Mouse (Mus musculus): ENCODE measurements around the gene Pcbp3. TPM values are rescaled to one million over a fixed set of nuclear protein-coding genes. Genes with fewer than 3 reads are reported as not detected.
"Not testable (repeated sequence)": the region's sequence is repeated elsewhere in the genome, so short reads cannot be mapped to it uniquely, and the experiment has no call there.

The Pcbp3 gene
- polyA plus RNA-seq, 1 experiment from 2014 or later = 55.3 TPM

DNA sequence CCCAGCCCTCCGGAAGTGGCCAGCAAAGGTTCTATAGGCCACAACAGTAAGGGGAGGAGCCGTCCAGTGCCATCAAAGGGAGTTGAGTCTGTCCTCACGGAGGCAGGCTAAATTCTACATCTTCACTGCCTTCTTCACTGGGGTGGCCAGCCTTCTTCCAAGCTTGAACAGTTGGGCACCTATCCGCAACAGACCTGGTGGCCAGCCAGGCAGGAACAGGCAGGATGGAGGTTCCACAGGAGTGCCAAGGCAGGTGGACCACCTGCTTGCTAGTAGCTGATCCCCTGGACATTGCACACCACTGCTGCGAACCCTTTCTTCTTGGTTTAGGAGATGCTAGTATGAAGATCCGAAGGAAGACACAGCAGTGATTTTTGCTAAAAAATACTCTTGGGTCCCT lies 176.4 kb downstream of the Pcbp3 start:
- no peaks in the 10 kb centered on the region for H3K9me3 ChIP-seq
- H3K9ac ChIP-seq (replicated peaks) = no peak overlapping the region
- WGBS = 84% methylated on average over 6 of the region's 6 CpGs
- H3K4me3 ChIP-seq (replicated peaks) = no peak overlapping the region
- H3K4me2 ChIP-seq (replicated peaks) = no peak overlapping the region
- H3K36me3 ChIP-seq = peaks cover 28% of the 10 kb centered on the region
- ATAC-seq = no peak
- H3K4me1 ChIP-seq (replicated peaks) = 0 out of 2 replicates have a peak, but pooled peaks cover 3% of the 10 kb centered on the region
- H3K27me3 ChIP-seq = no peaks in the 10 kb centered on the region
- H3K27ac ChIP-seq = no peak overlapping the region

GRCm38 (mm10) chr10:76779225-76779624 lies 182.5 kb downstream of the Pcbp3 start:
- Histone ChIP-seq H3K4me2 (replicated peaks) (no peak overlapping the region), H3K4me1 (replicated peaks) (no peaks in the 10 kb centered on the region), H3K27me3 (no peaks in the 10 kb centered on the region), H3K9me3 (no peaks in the 10 kb centered on the region), H3K9ac (replicated peaks) (no peak overlapping the region), H3K4me3 (replicated peaks) (no peak overlapping the region), H3K36me3 (peaks cover 6% of the 10 kb centered on the region; the same call in 1 of the 2 replicates), H3K27ac (no peak overlapping the region)
- ATAC-seq = no peak
- WGBS = 95% methylated on average over 5 of the region's 5 CpGs

GRCm38 (mm10) chr10:76771624-76772023 lies 190.1 kb downstream of the Pcbp3 start:
- Histone ChIP-seq H3K4me3 (replicated peaks) (no peak overlapping the region), H3K27ac (no peak overlapping the region), H3K9ac (replicated peaks) (no peak overlapping the region), H3K4me1 (replicated peaks) (no peaks in the 10 kb centered on the region), H3K36me3 (peaks cover 36% of the 10 kb centered on the region), H3K27me3 (no peaks in the 10 kb centered on the region), H3K4me2 (replicated peaks) (no peak overlapping the region), H3K9me3 (no peaks in the 10 kb centered on the region)
- WGBS = 93% methylated on average over 3 of the region's 3 CpGs
- no peak for ATAC-seq

- no peaks in the 10 kb centered on the region for H3K27me3 ChIP-seq
- H3K4me2 ChIP-seq (replicated peaks) = no peak overlapping the region
- H3K36me3 ChIP-seq = peaks cover 40% of the 10 kb centered on the region
- H3K9me3 ChIP-seq = no peaks in the 10 kb centered on the region
- H3K4me3 ChIP-seq (replicated peaks) = no peak overlapping the region
- no peaks in the 10 kb centered on the region for H3K4me1 ChIP-seq (replicated peaks)
- H3K9ac ChIP-seq (replicated peaks) = no peak overlapping the region
- no peak overlapping the region for H3K27ac ChIP-seq
- WGBS = 55% methylated on average over 5 of the region's 5 CpGs
- ATAC-seq = no peak
Measured at GRCm38 (mm10) chr10:76771086-76771485, 190.6 kb downstream of the Pcbp3 start.

- 94% methylated on average over 6 of the region's 6 CpGs for WGBS
- Histone ChIP-seq H3K27me3 (no peaks in the 10 kb centered on the region), H3K4me2 (replicated peaks) (no peak overlapping the region), H3K9me3 (no peaks in the 10 kb centered on the region), H3K4me1 (replicated peaks) (no peaks in the 10 kb centered on the region), H3K4me3 (replicated peaks) (no peak overlapping the region), H3K27ac (no peak overlapping the region), H3K36me3 (peaks cover 50% of the 10 kb centered on the region), H3K9ac (replicated peaks) (no peak overlapping the region)
- no peak for ATAC-seq
Measured at GRCm38 (mm10) chr10:76769581-76769980, 192.1 kb downstream of the Pcbp3 start.

DNA sequence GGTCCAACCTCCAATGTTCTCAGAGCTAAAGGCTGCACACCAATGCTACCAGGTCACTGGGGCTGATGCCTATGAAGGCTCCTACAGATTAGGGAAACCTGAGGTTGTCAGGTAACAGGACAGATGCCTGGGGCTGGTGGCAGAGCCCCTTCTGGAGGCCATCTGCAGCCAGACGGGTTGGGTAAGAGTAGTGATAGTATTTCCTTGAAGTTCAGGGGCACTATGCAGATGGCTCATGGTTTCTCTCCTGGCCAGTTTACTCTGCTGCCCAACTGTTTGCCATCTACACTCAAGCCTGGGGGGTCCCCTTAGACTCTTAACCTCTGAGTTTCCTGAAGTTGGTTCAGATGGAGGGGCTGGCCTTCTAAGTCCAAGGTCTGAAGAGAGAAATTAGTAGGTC lies 195.5 kb downstream of the Pcbp3 start:
- H3K36me3 ChIP-seq = peaks cover 48% of the 10 kb centered on the region
- H3K4me2 ChIP-seq (replicated peaks) = no peak overlapping the region
- H3K4me3 ChIP-seq (replicated peaks) = no peak overlapping the region
- no peaks in the 10 kb centered on the region for H3K9me3 ChIP-seq
- 91% methylated on average over 1 of the region's 1 CpGs for WGBS
- H3K27ac ChIP-seq = no peak overlapping the region
- no peak for ATAC-seq
- no peaks in the 10 kb centered on the region for H3K4me1 ChIP-seq (replicated peaks)
- no peaks in the 10 kb centered on the region for H3K27me3 ChIP-seq
- H3K9ac ChIP-seq (replicated peaks) = no peak overlapping the region

DNA sequence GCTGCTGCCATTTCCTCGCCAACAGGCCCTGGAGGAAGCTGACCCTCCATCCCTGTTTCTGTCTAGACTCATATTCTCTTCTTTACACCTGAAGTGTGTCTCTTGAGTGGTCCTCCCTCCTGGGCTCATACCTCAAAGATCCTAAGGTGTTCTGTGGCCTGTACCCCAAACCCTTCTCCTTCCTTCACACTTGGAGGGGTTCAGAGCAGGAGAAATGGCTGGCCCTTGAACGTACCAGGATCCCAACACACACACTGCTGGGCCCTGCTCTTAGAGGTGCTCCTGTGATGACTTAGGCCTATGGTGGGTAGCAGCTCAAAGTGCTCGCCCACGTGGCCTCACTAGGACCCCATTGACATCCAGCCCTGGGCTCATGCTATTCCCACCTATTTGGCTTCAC lies 196.8 kb downstream of the Pcbp3 start:
- H3K4me1 ChIP-seq (replicated peaks) = no peaks in the 10 kb centered on the region
- H3K27me3 ChIP-seq = no peaks in the 10 kb centered on the region
- WGBS = 91% methylated on average over 4 of the region's 4 CpGs
- no peak overlapping the region for H3K27ac ChIP-seq
- no peak overlapping the region for H3K9ac ChIP-seq (replicated peaks)
- H3K4me2 ChIP-seq (replicated peaks) = no peak overlapping the region
- no peaks in the 10 kb centered on the region for H3K9me3 ChIP-seq
- no peak for ATAC-seq
- no peak overlapping the region for H3K4me3 ChIP-seq (replicated peaks)
- peaks cover 42% of the 10 kb centered on the region for H3K36me3 ChIP-seq

DNA sequence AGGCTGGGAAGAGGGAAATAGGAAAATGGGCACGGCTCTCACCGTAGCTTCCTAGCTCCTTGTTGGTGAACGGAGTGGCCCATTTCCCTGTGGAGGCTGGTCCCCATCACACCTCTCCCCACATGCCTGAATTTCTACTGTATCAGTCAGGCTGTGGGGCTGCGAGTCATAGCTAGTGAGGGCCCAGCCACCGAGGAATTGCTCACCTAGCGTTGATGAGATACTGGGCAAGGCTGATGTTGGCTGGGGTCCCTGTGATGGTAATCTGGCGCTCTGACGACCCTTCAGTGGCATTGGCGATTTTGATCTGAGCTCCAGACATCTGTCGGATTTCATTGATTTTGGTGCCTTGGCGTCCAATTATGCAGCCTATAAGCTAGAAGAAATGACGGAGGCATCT lies 198.7 kb downstream of the Pcbp3 start:
- Histone ChIP-seq H3K4me2 (replicated peaks) (no peak overlapping the region), H3K4me1 (replicated peaks) (no peaks in the 10 kb centered on the region), H3K9ac (replicated peaks) (no peak overlapping the region), H3K9me3 (no peaks in the 10 kb centered on the region), H3K4me3 (replicated peaks) (no peak overlapping the region), H3K36me3 (peaks cover 44% of the 10 kb centered on the region), H3K27me3 (no peaks in the 10 kb centered on the region), H3K27ac (no peak overlapping the region)
- ATAC-seq = no peak
- WGBS = 95% methylated on average over 12 of the region's 12 CpGs

GRCm38 (mm10) chr10:76762411-76762810 lies 199.3 kb downstream of the Pcbp3 start:
- peaks cover 40% of the 10 kb centered on the region for H3K36me3 ChIP-seq
- no peaks in the 10 kb centered on the region for H3K27me3 ChIP-seq
- H3K9ac ChIP-seq (replicated peaks) = no peak overlapping the region
- no peak overlapping the region for H3K4me3 ChIP-seq (replicated peaks)
- H3K4me2 ChIP-seq (replicated peaks) = no peak overlapping the region
- WGBS = 95% methylated on average over 7 of the region's 7 CpGs
- ATAC-seq = no peak
- no peaks in the 10 kb centered on the region for H3K4me1 ChIP-seq (replicated peaks)
- H3K27ac ChIP-seq = no peak overlapping the region
- no peaks in the 10 kb centered on the region for H3K9me3 ChIP-seq

DNA sequence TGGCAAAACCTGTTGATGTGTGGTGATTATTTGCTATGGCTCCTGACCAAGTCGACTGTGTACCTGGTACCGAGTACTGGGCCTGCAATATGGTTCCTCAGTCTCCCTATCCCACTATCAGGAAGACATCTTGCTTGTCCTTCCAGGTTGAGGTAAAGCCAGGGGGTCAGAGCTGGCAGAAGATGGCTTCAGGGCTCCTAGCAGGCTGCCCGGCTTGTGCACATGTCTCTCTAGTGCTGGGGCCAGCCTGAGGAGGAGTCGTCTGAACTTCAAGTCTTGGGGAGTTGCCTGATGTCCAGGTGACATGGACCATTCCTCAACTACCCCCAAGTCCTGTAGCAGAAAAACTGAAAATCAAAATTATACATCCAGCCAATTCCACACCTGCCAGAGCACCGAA lies 201.8 kb downstream of the Pcbp3 start:
- H3K9me3 ChIP-seq = no peaks in the 10 kb centered on the region
- H3K27me3 ChIP-seq = no peaks in the 10 kb centered on the region
- H3K4me3 ChIP-seq (replicated peaks) = no peak overlapping the region
- H3K36me3 ChIP-seq = peaks cover 18% of the 10 kb centered on the region
- no peak overlapping the region for H3K27ac ChIP-seq
- ATAC-seq = no peak
- no peak overlapping the region for H3K9ac ChIP-seq (replicated peaks)
- no peaks in the 10 kb centered on the region for H3K4me1 ChIP-seq (replicated peaks)
- 95% methylated on average over 5 of the region's 5 CpGs for WGBS
- no peak overlapping the region for H3K4me2 ChIP-seq (replicated peaks)

DNA sequence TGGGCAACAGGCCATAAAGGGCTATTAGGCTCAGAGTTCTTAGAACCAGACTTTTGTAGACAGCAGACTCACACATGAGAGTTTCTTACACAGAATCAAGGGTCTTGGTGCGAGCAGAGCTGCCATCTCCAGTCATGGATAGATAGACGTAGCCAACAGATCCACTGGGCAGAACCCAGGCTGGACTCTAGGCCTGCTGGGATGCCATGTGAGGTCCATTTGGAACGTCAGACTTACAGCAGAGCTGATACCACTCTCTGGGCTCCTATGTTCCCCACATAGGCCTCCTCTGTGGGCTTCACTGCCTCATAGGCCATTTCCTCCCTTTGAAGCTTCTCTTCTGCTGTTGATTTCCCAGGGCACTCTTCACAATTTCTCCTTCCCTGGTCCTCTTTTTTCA lies 208.0 kb downstream of the Pcbp3 start:
- Histone ChIP-seq H3K4me2 (replicated peaks) (no peak overlapping the region), H3K4me3 (replicated peaks) (no peak overlapping the region), H3K27me3 (no peaks in the 10 kb centered on the region), H3K4me1 (replicated peaks) (no peaks in the 10 kb centered on the region), H3K27ac (no peak overlapping the region), H3K9ac (replicated peaks) (no peak overlapping the region), H3K36me3 (no peaks in the 10 kb centered on the region), H3K9me3 (no peaks in the 10 kb centered on the region)
- WGBS = 92% methylated on average over 3 of the region's 3 CpGs
- no peak for ATAC-seq

DNA sequence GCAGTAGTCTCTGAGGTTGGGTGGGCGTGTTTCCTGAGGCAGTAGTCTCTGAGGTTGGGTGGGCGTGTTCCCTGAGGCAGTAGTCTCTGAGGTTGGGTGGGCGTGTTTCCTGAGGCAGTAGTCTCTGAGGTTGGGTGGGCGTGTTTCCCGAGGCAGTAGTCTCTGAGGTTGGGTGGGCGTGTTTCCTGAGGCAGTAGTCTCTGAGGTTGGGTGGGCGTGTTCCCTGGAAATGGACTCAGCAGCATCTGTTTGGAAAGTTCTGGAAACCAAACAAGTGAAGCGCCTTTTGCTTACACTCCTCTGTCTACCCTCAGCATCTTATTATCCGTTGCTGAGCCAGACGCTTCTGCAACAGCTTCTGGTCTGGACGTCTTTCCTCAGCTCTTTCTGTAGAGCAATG lies 217.4 kb downstream of the Pcbp3 start:
- H3K9me3 ChIP-seq = not testable (repeated sequence)
- WGBS = 67% methylated on average over 11 of the region's 11 CpGs

DNA sequence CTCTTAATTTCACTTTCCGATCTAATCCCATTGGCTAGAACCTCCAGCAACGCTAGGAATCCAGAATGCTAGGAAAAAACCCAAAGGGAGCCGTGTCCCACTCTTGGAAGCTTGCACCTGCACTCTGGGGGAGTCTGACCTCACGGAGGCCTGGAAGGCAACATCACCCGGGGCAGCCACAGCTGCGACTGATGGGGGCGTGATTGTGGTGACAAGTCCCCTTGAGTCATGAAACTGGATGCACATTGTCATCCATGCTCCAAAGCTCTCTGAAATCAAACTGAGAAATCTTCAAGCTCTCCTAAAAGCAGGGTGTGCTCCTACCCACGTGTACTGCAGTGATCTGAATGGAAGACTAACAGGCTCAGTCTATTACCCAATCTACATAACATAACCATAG lies 224.9 kb downstream of the Pcbp3 start:
- Histone ChIP-seq H3K27me3 (no peaks in the 10 kb centered on the region), H3K9me3 (no peaks in the 10 kb centered on the region), H3K36me3 (no peaks in the 10 kb centered on the region), H3K4me2 (replicated peaks) (no peak overlapping the region), H3K9ac (replicated peaks) (no peak overlapping the region), H3K4me3 (replicated peaks) (no peak overlapping the region), H3K4me1 (replicated peaks) (peaks cover 19% of the 10 kb centered on the region), H3K27ac (no peak overlapping the region)
- WGBS = 66% methylated on average over 8 of the region's 8 CpGs
- ATAC-seq = no peak

More for the DNA sequence above, 217.4 kb downstream of the Pcbp3 start:
- not testable (repeated sequence) for H3K4me3 ChIP-seq (replicated peaks); H3K36me3 ChIP-seq; H3K27me3 ChIP-seq; H3K9ac ChIP-seq (replicated peaks); H3K27ac ChIP-seq; ATAC-seq; H3K4me1 ChIP-seq (replicated peaks); H3K4me2 ChIP-seq (replicated peaks)

Data from midbrain, embryonic 13.5 days (tissue).